Mouse (Mus musculus) kidney, embryonic 15.5 days (tissue): Measurements from ENCODE around the gene 1110004F10Rik. TPM values are rescaled to one million over a fixed set of nuclear protein-coding genes. Genes with fewer than 3 reads are reported as not detected.
A peak's percentile ranks its signal among the peaks of the same experiment; 100 is the strongest.

Experiments used
- ATAC-seq: fragments of 200-750 bp; cut with Nextera tagmentation; replicated peaks from 2 replicates; pipeline ENCODE4 v1.8.0; 2017; ENCODE audit warnings: moderate TSS enrichment; ENCODE audit not compliant: low FRiP score
- H3K27ac ChIP-seq: fragments of 300-500 bp; sonication (generic); 2 replicates; pipeline ENCODE4 v1.5.1; 2015; ENCODE audit warnings: mild to moderate bottlenecking, inconsistent platforms
- H3K27me3 ChIP-seq: fragments of 300-500 bp; sonication (generic); 2 replicates; pipeline ENCODE4 v1.6.1; 2015; ENCODE audit warnings: inconsistent platforms
- H3K36me3 ChIP-seq: fragments of 300-500 bp; sonication (generic); 2 replicates; pipeline ENCODE4 v1.6.1; 2015; ENCODE audit warnings: inconsistent platforms
- H3K4me1 ChIP-seq: fragments of 300-500 bp; sonication (generic); 2 replicates; pipeline ENCODE4 v1.6.1; 2015; ENCODE audit warnings: inconsistent platforms
- H3K4me2 ChIP-seq: fragments of 300-500 bp; sonication (generic); 2 replicates; pipeline ENCODE4 v1.6.1; 2015; ENCODE audit warnings: moderate library complexity, mild to moderate bottlenecking, inconsistent platforms
- H3K4me3 ChIP-seq: fragments of 300-500 bp; sonication (generic); replicated peaks from 2 replicates; pipeline ENCODE4 v1.5.1; 2015; ENCODE audit warnings: mild to moderate bottlenecking, inconsistent platforms
- H3K9ac ChIP-seq: fragments of 300-500 bp; sonication (generic); 2 replicates; pipeline ENCODE4 v1.6.1; 2015; ENCODE audit warnings: mild to moderate bottlenecking, inconsistent platforms
- H3K9me3 ChIP-seq: fragments of 300-500 bp; sonication (generic); replicated peaks from 2 replicates; pipeline ENCODE4 v1.6.1; 2016; ENCODE audit warnings: inconsistent platforms
- WGBS: fragments of 180-500 bp; shearing (Covaris S2); methylation state at CpG from one replicate; pipeline ENCODE4 v1.1.7; 2015; ENCODE audit warnings: mixed read lengths; 5-methylcytosine and 5-hydroxymethylcytosine counted together
- polyA plus RNA-seq: library from polyadenylated mRNA; unstranded; fragments of >200 nt; fragmentation: Nextera tagmentation; extraction: Ambion mirVana; gene quantifications from 2 replicates; pipeline ENCODE4 v1.2.1, GENCODE M21; 2015

1110004F10Rik gene
- polyA plus RNA-seq, 1 experiment from 2014 or later: 263 TPM

DNA sequence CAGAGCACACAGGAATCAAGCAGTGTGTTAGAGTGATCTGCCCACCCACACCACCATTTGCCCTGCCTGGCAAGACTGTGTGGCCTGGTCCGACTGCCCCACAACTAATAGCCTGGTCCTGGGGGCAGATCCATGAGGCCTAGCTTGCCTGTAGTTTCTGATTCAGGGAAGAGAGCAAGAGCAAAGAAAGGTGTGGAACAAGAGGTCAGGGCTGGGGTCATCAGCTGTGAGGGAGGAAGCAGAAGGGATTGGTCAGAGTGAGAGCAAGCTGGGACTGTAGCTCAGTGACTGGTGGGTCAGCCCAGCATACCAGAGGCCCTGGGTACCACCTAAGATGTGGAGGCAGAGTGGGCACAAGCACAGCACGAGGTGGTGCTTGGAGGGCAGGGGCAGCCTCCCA, 87.9 kb downstream of the 1110004F10Rik start:
- Histone ChIP-seq H3K27ac (no peak overlapping the region), H3K9me3 (no peaks in the 10 kb centered on the region), H3K36me3 (peaks cover 3% of the 10 kb centered on the region; the same call in 1 of the 2 replicates), H3K4me3 (no peak overlapping the region), H3K27me3 (no peaks in the 10 kb centered on the region), H3K4me1 (peaks cover 3% of the 10 kb centered on the region; the same call in 1 of the 2 replicates), H3K4me2 (no peak overlapping the region), H3K9ac (no peak overlapping the region)
- 74% methylated on average over 2 of the region's 2 CpGs for WGBS
- no peak for ATAC-seq

DNA sequence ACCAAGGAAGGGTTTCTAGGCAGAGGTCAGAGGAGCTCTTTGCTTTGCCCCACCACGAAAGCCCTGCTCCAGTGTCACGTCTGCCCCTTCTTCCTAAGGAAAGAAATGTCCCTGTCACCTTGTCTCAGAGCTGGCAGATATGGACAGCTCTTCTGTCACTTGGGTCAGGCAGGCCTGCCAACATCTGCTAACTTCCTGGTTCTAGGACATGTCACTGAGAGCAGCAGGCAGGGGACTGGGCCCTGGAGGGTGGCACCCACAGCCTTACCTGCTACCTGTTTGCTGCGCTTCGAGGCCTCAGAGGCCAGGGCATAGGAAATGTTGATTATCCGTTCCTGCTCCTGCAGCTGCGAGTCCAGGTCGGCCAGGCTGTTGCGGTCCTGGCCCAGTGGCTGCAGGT, 89.1 kb downstream of the 1110004F10Rik start:
- Histone ChIP-seq H3K9ac (no peak overlapping the region), H3K9me3 (no peaks in the 10 kb centered on the region), H3K27me3 (no peaks in the 10 kb centered on the region), H3K4me3 (no peak overlapping the region), H3K4me2 (no peak overlapping the region), H3K36me3 (peaks cover 3% of the 10 kb centered on the region; the same call in 1 of the 2 replicates), H3K4me1 (peaks cover 3% of the 10 kb centered on the region; the same call in 1 of the 2 replicates), H3K27ac (no peak overlapping the region)
- ATAC-seq: no peak
- 91% methylated on average over 8 of the region's 8 CpGs for WGBS

DNA sequence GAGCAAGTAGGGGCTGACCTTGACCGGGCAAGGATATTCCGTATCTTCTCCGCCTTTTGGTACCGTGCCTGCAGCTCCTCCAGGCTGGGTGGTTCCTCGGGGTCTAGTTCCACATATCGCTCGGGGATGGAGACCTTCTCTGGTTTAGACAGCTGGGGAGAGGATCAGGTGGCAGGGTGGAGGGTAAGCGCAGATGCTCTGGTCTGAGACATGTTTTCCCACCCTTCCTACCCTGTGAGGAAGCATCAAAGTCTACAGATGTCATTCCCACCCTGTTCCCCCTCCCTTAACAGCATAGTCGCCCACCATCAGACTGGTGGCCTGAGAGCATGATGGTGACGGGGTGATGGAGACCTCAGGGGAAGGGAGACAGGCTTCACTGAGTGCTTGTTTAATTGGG, 90.2 kb downstream of the 1110004F10Rik start:
- Histone ChIP-seq H3K27ac (no peak overlapping the region), H3K27me3 (no peaks in the 10 kb centered on the region), H3K4me3 (no peak overlapping the region), H3K9me3 (no peaks in the 10 kb centered on the region), H3K4me1 (peaks cover 3% of the 10 kb centered on the region; the same call in 1 of the 2 replicates), H3K36me3 (peaks cover 3% of the 10 kb centered on the region; the same call in 1 of the 2 replicates), H3K4me2 (no peak overlapping the region), H3K9ac (no peak overlapping the region)
- 61% methylated on average over 10 of the region's 10 CpGs for WGBS
- ATAC-seq: peak; percentile 12; the same call in 1 of the 2 replicates

DNA sequence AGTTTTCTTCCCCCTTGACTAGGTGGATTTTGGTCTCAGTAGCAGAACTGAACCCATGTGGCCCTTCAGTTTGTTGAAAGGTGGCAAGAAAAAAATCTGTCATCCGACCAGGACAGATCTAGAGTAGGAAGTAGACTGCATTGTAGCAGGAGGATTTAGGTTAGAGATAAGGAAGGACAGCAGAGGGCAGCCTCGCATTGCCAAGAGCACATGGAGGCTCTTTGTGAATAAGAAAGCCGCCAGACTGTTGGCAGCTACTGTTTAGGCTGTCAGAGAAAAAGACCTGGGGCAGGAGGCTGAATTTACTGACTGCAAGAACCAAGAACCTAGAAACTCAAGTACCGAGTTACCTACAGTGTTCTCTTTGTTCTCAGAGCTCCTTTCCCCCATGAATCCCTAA, 92.2 kb downstream of the 1110004F10Rik start:
- no peak for ATAC-seq
- 26% methylated on average over 4 of the region's 4 CpGs for WGBS
- H3K4me2 ChIP-seq: no peak overlapping the region

DNA sequence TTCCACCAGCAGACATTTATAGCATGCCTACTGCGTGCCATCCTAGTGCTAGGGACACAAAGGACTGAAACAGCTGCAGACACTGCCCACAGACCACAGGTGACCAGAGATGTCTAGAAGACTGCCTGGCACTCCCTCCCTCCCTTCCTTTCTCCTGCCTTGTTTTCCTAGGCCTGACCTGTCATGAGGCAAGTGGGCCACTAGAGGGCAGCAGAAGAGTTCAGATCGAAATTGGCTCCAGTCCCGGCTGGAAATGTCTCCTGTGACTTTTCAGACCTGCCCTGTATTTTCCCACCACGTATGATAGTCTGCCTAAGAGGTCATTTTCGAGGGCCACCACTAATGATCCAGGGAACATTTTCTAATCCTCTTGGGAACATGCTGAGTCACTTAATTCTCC, 92.9 kb downstream of the 1110004F10Rik start:
- H3K4me3 ChIP-seq: no peak overlapping the region
- ATAC-seq: peak; percentile 37; the same call in 1 of the 2 replicates
- H3K27me3 ChIP-seq: no peaks in the 10 kb centered on the region
- H3K9ac ChIP-seq: no peak overlapping the region
- no peaks in the 10 kb centered on the region for H3K36me3 ChIP-seq
- 8% methylated on average over 5 of the region's 5 CpGs for WGBS
- no peak overlapping the region for H3K27ac ChIP-seq
- no peaks in the 10 kb centered on the region for H3K9me3 ChIP-seq
- H3K4me2 ChIP-seq: no peak overlapping the region
- H3K4me1 ChIP-seq: peaks cover 3% of the 10 kb centered on the region; the same call in 1 of the 2 replicates

More for the DNA sequence above, 92.2 kb downstream of the 1110004F10Rik start:
- Histone ChIP-seq H3K27me3 (no peaks in the 10 kb centered on the region), H3K27ac (no peak overlapping the region), H3K4me1 (peaks cover 3% of the 10 kb centered on the region; the same call in 1 of the 2 replicates), H3K9me3 (no peaks in the 10 kb centered on the region), H3K4me3 (no peak overlapping the region), H3K36me3 (0 out of 2 replicates have a peak, but pooled peaks cover 3% of the 10 kb centered on the region), H3K9ac (no peak overlapping the region)

DNA sequence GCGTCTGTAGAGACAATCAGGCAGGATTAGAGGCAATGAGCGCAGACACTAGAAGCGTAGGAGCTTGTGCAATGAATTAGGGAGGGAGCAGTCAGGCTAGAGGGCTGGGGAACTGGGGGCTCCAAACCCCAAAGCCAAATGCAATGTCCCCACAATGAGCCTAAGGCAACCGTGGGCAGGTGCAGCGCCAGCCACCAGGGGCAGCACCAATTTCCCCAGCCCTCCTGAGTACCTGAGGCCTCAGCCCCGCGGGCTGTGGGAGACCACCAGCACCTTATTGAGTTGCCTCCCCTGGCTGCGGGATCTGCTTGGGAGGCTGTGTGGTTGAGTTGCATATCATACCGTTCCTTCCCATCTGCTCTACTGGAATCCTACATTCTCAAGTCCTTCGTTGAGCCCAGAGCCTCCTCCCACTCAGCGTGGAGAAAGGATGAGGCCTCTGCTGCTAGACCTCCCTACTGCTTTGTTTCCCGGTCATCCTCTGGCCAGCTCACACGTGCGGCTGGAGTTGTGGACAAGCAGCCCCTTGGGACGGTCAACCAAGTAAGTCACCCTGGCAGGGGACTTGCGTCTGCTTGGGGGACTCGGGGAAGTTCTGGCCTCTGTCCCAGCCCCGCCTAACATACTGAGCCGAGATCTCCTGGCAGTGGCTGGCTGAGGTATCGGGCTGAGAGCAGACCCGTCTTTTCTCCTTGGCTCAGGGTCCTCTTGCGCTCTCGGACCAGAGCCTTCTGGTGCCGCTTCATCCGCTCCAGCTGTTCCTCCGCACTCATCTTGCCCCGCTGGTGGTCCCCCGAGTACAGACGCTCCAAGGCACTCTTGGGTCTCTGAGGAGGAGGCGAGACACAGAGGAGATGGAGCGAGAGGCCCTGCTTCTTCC, 95.5 kb downstream of the 1110004F10Rik start:
- Histone ChIP-seq H3K36me3 (no peaks in the 10 kb centered on the region), H3K4me3 (no peak overlapping the region), H3K4me1 (peaks cover 3% of the 10 kb centered on the region; the same call in 1 of the 2 replicates), H3K27me3 (no peaks in the 10 kb centered on the region), H3K9ac (no peak overlapping the region), H3K9me3 (no peaks in the 10 kb centered on the region), H3K27ac (no peak overlapping the region), H3K4me2 (no peak overlapping the region)
- WGBS: 74% methylated on average over 31 of the region's 31 CpGs
- ATAC-seq: no peak

DNA sequence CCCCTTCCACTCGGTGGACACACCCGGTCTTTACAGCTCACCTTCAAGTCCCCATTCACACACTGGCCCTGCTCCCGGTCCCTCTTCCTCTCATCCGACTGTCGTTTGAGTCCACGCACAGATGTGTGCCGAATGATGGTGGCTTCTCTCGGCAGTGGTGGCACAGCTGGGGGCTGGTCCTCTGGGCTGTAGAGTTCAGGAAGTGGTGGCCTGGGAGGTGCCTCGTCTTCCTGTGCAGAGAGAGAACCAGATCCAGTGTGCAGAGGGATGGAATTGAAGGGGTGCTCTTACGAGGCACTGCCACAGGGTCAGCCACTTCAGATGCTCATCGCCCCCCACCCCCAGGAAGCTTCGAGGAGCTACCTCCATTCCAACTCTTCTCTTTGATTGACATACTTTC, 98.0 kb downstream of the 1110004F10Rik start:
- 74% methylated on average over 12 of the region's 12 CpGs for WGBS
- no peaks in the 10 kb centered on the region; the same call in 1 of the 2 replicates for H3K4me1 ChIP-seq
- H3K9ac ChIP-seq: no peak overlapping the region

DNA sequence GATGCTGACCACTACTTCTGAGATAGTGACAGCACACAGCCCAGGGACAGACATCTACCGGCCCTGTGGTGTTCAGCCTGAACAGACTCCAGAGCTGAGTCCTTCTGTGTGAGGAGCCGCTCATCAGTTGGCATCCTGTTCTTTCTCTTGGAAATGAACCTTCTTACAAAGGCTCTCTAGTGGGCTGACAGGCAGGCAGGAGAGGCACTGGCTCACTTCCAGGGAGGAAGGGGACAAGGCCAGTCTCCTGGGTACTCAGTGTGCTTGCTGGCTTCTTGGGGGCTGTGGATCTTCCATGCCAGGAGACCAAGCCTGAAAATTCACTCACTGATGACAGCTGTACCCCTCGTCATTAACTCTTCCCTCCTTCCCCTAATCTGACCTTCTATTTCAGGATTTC, 98.5 kb downstream of the 1110004F10Rik start:
- no peaks in the 10 kb centered on the region for H3K4me1 ChIP-seq
- no peaks in the 10 kb centered on the region for H3K9me3 ChIP-seq
- no peak overlapping the region for H3K4me3 ChIP-seq
- H3K4me2 ChIP-seq: no peak overlapping the region
- WGBS: 61% methylated on average over 3 of the region's 3 CpGs
- H3K36me3 ChIP-seq: 0 out of 2 replicates have a peak, but pooled peaks cover 8% of the 10 kb centered on the region
- no peak overlapping the region for H3K9ac ChIP-seq
- no peak overlapping the region for H3K27ac ChIP-seq
- no peaks in the 10 kb centered on the region for H3K27me3 ChIP-seq
- no peak for ATAC-seq

More for the DNA sequence above, 98.0 kb downstream of the 1110004F10Rik start:
- no peak overlapping the region for H3K27ac ChIP-seq
- H3K9me3 ChIP-seq: no peaks in the 10 kb centered on the region
- no peak overlapping the region for H3K4me3 ChIP-seq
- H3K36me3 ChIP-seq: 0 out of 2 replicates have a peak, but pooled peaks cover 5% of the 10 kb centered on the region
- no peaks in the 10 kb centered on the region for H3K27me3 ChIP-seq
- H3K4me2 ChIP-seq: no peak overlapping the region
- ATAC-seq: no peak; the same call in 1 of the 2 replicates

DNA sequence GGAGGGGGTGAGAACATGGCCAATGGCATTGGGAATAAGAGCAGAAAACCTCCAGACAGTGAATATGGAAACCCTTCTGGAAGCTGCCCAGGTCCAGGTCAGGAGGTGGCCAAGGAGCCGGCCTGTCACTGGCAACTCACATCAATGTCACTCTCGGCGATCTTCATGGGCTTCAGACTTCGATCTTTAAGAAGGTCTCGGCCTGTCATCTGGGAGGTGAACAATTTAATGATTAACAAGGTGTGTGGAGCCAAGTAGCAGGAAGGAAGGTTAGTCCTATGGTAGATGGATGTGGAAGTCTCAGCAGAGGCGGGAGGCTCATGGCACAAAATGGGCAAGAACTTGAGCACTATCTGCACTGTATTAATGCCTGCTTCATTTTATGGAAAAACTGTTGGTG, 105.8 kb downstream of the 1110004F10Rik start:
- no peak overlapping the region for H3K9ac ChIP-seq
- H3K4me3 ChIP-seq: no peak overlapping the region
- no peaks in the 10 kb centered on the region for H3K4me1 ChIP-seq
- no peak for ATAC-seq
- H3K27ac ChIP-seq: no peak overlapping the region
- H3K9me3 ChIP-seq: no peaks in the 10 kb centered on the region
- no peak overlapping the region for H3K4me2 ChIP-seq
- H3K36me3 ChIP-seq: 0 out of 2 replicates have a peak, but pooled peaks cover 12% of the 10 kb centered on the region
- no peaks in the 10 kb centered on the region for H3K27me3 ChIP-seq
- 79% methylated on average over 6 of the region's 6 CpGs for WGBS

DNA sequence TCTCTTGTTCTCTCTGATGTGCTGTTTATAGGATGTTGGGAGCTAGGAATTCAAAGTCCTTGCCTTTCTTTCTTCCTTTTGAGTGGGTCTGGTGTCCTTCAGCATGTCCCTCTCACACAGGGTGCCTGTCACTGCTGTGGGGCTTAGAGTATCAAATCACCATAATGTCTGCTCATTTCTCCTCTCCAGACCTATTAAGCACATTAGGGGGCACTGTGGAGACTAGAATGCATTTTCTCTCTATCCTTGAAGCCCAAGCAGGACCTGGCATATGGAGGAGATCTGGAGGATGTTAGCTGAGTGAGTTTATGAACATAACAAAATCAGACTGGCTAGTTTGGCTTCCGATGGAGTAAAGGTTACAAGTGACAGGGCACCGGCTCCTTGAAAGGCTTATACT, 107.9 kb downstream of the 1110004F10Rik start:
- no peak overlapping the region for H3K4me3 ChIP-seq
- no peaks in the 10 kb centered on the region for H3K9me3 ChIP-seq
- H3K27me3 ChIP-seq: no peaks in the 10 kb centered on the region
- H3K36me3 ChIP-seq: 0 out of 2 replicates have a peak, but pooled peaks cover 7% of the 10 kb centered on the region
- H3K27ac ChIP-seq: no peak overlapping the region
- 93% methylated on average over 2 of the region's 2 CpGs for WGBS
- no peak for ATAC-seq
- no peak overlapping the region for H3K9ac ChIP-seq
- no peaks in the 10 kb centered on the region for H3K4me1 ChIP-seq
- no peak overlapping the region for H3K4me2 ChIP-seq

DNA sequence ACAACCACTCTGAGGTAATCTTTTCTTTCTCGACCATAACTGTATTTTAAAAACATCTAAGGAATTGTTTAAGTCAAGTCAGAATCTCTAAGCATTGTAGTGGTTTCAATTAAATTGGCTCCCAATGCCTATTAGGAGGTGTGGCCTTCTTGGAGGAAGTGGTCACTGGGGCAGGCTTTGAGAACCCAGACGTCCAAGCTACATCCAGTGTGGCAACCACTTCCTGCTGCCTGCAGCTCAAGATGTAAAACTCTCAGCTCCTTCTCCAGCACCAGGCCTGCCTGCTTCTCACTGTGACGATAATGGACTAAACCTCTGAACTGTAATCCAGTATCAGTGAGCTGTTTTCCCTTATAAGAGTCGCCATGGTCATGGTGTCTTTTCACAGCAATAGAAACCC, 110.4 kb downstream of the 1110004F10Rik start:
- WGBS: 77% methylated on average over 4 of the region's 4 CpGs
- ATAC-seq: no peak
- Histone ChIP-seq H3K9me3 (no peaks in the 10 kb centered on the region), H3K4me2 (no peak overlapping the region), H3K4me3 (no peak overlapping the region), H3K4me1 (no peaks in the 10 kb centered on the region), H3K9ac (no peak overlapping the region), H3K27me3 (no peaks in the 10 kb centered on the region), H3K36me3 (peaks cover 3% of the 10 kb centered on the region; the same call in 1 of the 2 replicates), H3K27ac (no peak overlapping the region)

DNA sequence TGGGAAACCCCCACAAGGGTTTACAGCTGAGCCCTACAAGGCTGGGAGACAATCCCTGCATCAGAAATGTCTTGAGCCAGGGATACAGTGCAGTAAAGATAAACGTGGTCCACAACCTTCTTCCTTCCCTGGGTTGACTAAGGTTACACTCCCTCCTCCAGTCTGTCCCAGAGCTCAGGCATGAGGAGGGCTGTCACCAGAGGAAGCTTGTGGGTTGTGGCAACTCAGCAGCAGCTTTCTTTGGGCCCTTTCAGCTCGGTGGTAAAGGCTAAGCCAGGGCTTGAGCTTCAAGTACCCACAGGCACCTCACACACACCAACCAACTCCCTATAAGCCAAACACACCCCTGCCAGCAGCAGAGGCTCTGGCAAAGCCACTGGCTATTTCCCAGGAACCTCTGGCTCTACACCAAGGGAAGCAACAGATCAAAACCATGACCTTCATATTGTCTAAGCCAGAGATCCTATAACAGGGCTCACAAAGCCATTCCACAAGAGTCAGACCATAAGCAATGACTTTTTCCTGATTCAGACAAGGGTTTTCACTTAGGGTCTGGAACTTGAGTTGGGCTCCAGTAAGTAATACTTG, 114.7 kb downstream of the 1110004F10Rik start:
- Histone ChIP-seq H3K4me3 (no peak overlapping the region), H3K9me3 (no peaks in the 10 kb centered on the region), H3K36me3 (peaks cover 4% of the 10 kb centered on the region; the same call in 1 of the 2 replicates), H3K27me3 (no peaks in the 10 kb centered on the region), H3K4me2 (no peak overlapping the region), H3K9ac (no peak overlapping the region), H3K27ac (no peak overlapping the region), H3K4me1 (no peaks in the 10 kb centered on the region)
- no peak for ATAC-seq
- 43% methylated on average over 2 of the region's 2 CpGs for WGBS
